Mouse (Mus musculus) thymus, postnatal 0 days (tissue): ENCODE results near the gene Clk2. TPM values are rescaled to one million over a fixed set of nuclear protein-coding genes. Genes with fewer than 3 reads are reported as not detected.

ENCODE experiments used
- DNase-seq: peaks from one replicate; pipeline ENCODE4 v3.0.0-alpha.2; 2015; ENCODE audit warnings: low spot score
- polyA plus RNA-seq: library from polyadenylated mRNA; unstranded; fragments of >200 nt; fragmentation: Nextera tagmentation; extraction: Ambion mirVana; gene quantifications from 2 replicates; pipeline ENCODE4 v1.2.1, GENCODE M21; 2015

The Clk2 gene
- polyA plus RNA-seq, 1 experiment from 2014 or later = 22.3 TPM

DNA sequence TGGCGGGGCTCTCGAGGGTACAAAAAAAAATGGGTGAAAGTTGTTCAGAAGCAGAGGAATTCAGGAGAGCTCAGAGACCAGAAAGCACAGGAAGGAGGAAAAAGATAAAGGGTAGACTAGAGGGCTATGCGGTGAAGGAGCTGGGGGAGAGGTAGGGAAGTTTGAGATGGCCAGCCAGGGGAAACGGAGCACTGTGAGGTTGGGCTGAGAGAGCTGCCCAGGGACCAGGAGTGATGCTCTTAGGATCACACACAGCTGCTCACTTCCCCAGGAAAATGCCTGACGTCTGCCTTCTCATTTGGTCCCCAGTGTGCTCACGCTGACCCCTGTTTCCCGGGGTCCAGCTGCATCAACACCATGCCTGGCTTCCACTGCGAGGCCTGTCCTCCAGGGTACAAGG, 55.0 kb downstream of the Clk2 start:
- no peak for DNase-seq

DNA sequence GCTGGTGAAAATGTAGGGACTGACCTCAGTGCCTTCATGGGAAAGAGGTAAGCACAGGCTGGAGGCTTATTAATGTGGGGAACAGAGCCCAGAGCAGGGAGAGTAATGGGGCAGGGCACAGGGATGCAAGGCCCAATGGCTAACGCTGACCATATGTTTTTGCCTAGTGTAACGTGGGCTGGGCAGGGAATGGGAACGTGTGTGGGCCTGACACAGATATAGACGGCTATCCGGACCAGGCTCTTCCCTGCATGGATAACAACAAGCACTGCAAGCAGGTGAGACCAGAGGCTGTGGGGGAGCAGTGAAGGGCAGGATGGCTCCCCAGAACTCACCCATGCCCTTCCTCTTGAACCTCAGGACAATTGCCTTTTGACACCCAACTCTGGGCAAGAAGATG, 56.6 kb downstream of the Clk2 start:
- no peak for DNase-seq

DNA sequence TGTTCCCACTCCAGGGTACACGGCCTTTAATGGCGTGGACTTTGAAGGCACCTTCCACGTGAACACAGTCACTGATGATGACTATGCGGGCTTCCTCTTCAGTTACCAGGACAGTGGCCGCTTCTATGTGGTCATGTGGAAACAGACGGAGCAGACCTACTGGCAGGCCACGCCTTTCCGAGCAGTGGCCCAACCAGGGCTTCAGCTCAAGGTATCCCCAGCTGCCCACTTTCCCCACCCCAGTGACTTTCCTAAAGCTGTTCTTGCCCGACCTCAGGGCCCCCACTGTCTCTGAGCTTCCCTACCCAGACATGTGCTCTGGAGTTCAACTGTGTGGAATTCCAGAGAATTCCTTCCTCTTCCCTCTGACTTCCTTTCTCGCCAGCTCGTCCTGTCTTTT, 60.2 kb downstream of the Clk2 start:
- no peak for DNase-seq

GRCm38 (mm10) chr3:89225321-89225815, 60.8 kb downstream of the Clk2 start:
- no peak for DNase-seq

GRCm38 (mm10) chr3:89225918-89226317, 61.3 kb downstream of the Clk2 start:
- no peak for DNase-seq

- no peak for DNase-seq
Observed at GRCm38 (mm10) chr3:89226361-89226760, 61.8 kb downstream of the Clk2 start.

Other genes with a start within 250 kb of the Clk2 start
- gene Ash1l, start 214.2 kb upstream of the Clk2 start, polyA plus RNA-seq = 11.8 and 17.2 TPM in 2 replicates
- 242 and 244 TPM in 2 replicates for gene Dap3, start 213.6 kb upstream of the Clk2 start, polyA plus RNA-seq
- gene Rusc1, start 71.5 kb upstream of the Clk2 start, polyA plus RNA-seq = 12.1 and 13.4 TPM in 2 replicates
- not detected in 2 replicates for gene Gm43738, start 63.7 kb upstream of the Clk2 start, polyA plus RNA-seq
- gene Fdps, start 62.8 kb upstream of the Clk2 start, polyA plus RNA-seq = 180 and 193 TPM in 2 replicates
- not detected in 2 replicates for gene Pklr, start 28.7 kb upstream of the Clk2 start, polyA plus RNA-seq
- gene Hcn3, start 4.6 kb upstream of the Clk2 start, polyA plus RNA-seq = 1.4 and 1.9 TPM in 2 replicates
- gene Scamp3, start 12.7 kb downstream of the Clk2 start, polyA plus RNA-seq = 130 and 131 TPM in 2 replicates
- 71.2 and 80.1 TPM in 2 replicates for gene Fam189b, start 18.3 kb downstream of the Clk2 start, polyA plus RNA-seq
- 51.3 and 51.8 TPM in 2 replicates for gene Gba, start 38.1 kb downstream of the Clk2 start, polyA plus RNA-seq
- 4.9 and 6.2 TPM in 2 replicates for gene Thbs3, start 50.4 kb downstream of the Clk2 start, polyA plus RNA-seq
- 206 and 223 TPM in 2 replicates for gene Mtx1, start 62.3 kb downstream of the Clk2 start, polyA plus RNA-seq
- gene Muc1, start 64.3 kb downstream of the Clk2 start, polyA plus RNA-seq = 1.4 and 2.4 TPM in 2 replicates
- 304 and 318 TPM in 2 replicates for gene Krtcap2, start 81.2 kb downstream of the Clk2 start, polyA plus RNA-seq
- gene Trim46, start 81.5 kb downstream of the Clk2 start, polyA plus RNA-seq = 0.98 and 1.6 TPM in 2 replicates
- gene Dpm3, start 94.6 kb downstream of the Clk2 start, polyA plus RNA-seq = 163 and 167 TPM in 2 replicates
- 84.7 and 87.2 TPM in 2 replicates for gene Slc50a1, start 105.8 kb downstream of the Clk2 start, polyA plus RNA-seq
- 12.4 and 13.2 TPM in 2 replicates for gene Efna1, start 116.3 kb downstream of the Clk2 start, polyA plus RNA-seq
- 0.82 and 1.0 TPM in 2 replicates for gene Efna3, start 158.2 kb downstream of the Clk2 start, polyA plus RNA-seq
- gene Efna4, start 173.2 kb downstream of the Clk2 start, polyA plus RNA-seq = 5.3 and 6.0 TPM in 2 replicates
- 17.4 and 18.1 TPM in 2 replicates for gene Adam15, start 185.2 kb downstream of the Clk2 start, polyA plus RNA-seq
- gene Dcst2, start 197.2 kb downstream of the Clk2 start, polyA plus RNA-seq = not detected in 2 replicates
- 0.10 and 0.14 TPM in 2 replicates for gene Dcst1, start 200.5 kb downstream of the Clk2 start, polyA plus RNA-seq
- 4.1 and 4.6 TPM in 2 replicates for gene Zbtb7b, start 230.0 kb downstream of the Clk2 start, polyA plus RNA-seq
- gene Lenep, start 238.0 kb downstream of the Clk2 start, polyA plus RNA-seq = not detected in 2 replicates
- 29.5 and 32.6 TPM in 2 replicates for gene Flad1, start 247.1 kb downstream of the Clk2 start, polyA plus RNA-seq